Mouse (Mus musculus) lung, postnatal 0 days (tissue): Measurements from ENCODE around the gene Ubqln1.

ENCODE experiments used
- CTCF ChIP-seq: IDR thresholded peaks from 2 replicates; pipeline ENCODE4 v1.5.1; 2016; ENCODE audit warnings: antibody characterized with exemption, mild to moderate bottlenecking
- EP300 ChIP-seq: IDR thresholded peaks from 2 replicates; pipeline ENCODE4 v1.6.1; 2016; ENCODE audit warnings: antibody characterized with exemption, mild to moderate bottlenecking, control low read depth

GRCm38 (mm10) chr13:58197981-58198640, 17.3 kb downstream of the Ubqln1 start:
- TF ChIP-seq CTCF (no peak), EP300 (no peak)
